Mouse (Mus musculus): ENCODE data around the gene Golga1.

Golga1 gene

DNA sequence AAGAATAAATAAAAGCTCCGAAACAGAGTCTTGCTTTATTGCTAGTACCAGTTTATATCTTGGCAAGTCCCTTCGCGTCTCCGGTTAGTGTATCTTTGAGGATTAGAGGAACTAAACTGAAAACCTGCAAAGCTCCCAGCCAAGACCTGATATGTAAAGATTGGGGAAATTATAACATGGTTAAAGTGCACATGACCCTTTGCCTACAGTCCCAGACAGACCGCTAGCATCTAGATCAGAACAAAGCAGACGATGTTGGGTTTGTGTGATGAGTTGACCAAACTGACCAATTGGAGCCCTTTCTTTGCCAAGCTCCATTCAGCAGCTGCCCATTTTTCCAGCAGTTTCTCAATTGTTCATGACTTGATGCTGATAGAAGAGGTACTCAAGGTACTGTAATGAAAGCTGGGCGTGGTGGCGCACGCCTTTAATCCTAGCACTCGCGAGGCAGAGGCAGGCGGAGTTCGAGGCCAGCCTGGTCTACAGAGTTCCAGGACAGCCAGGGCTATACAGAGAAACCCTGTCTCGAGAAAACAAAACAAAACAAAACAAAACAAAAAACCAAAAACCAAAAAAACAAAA lies 59.1 kb downstream of the Golga1 start:
- in situ Hi-C loops (cut with MseI, MboI), result no loop called here

DNA sequence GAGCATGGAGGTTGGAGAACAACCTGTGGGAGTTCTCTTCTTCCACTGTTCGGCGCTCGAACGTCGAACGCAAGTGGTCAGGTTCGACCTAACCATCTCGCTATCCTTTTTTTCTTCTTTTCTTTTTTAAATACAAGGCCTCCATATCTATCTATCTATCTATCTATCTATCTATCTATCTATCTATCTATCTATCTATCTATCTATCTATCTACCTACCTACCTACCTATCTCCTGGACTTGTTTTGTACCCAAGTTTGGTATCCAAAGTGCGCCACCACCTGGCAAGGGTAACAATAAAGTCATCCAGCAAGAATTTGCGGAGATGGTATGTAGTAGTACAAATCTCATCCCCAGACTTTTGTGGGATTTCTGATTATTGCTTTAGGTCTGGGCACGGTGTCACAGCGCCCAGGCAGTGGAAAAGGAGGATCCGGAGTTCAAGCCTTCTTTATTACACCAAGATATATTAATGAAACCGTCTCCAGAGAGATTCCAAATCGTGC lies 59.7 kb downstream of the Golga1 start, which contains the start of gene Rpl35:
Rpl35 (minus strand) TSS at position 51 of the 506 bp plus-strand sequence.
- in situ Hi-C loops (cut with MseI, MboI), result no loop called here

DNA sequence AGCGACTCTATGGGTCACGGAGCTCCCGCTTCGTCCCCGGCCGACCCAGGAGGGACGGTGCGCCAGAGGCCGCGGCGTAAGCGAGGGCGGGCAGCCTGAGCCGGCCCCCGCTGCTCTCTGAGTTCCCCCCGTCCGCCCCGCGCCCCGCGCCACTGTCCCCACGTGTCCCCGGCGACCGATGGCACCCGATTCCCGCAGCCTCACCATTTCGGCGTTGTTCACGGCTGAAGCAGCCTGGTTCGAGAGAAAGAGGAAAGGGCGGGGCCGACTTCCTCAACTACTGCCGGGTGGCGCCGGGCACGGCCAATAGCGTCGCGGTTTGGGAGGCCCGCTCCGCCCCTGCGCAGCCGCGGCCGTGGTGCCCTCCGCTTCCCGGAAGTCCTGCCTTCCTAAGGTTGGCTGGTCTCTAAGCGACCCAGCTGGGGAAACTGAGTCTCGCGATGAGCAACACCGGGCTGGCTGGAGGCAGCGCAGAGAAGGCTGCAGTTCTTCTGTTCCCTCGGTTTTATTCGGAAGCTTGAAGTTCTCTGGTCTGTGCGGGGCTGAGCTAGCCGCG lies 60.4 kb downstream of the Golga1 start, which contains the start of gene Arpc5l:
Arpc5l (plus strand) TSS at position 469 of the 556 bp plus-strand sequence.
- in situ Hi-C loops (cut with MseI, MboI), result no loop called here

DNA sequence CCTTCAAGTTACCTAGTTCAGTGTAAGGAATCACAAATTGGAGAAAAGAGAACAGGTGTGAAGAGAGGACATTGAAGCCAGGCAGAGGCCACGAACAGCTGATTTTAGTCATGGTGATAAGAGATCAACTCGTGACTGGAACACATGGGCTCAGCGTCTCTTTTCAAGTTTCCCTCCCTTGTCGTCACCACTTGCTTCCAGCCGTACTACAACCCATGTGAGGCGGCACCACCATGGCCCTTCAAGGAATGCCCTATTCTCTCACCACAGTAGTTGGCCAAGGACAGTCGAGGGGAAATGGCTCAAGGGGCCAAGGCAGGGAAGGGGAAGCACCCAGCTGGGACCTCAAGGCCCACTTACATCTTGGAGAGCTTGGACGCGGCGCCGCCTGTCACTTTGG lies 61.0 kb downstream of the Golga1 start:
- in situ Hi-C loops (cut with MseI, MboI), result no loop called here

DNA sequence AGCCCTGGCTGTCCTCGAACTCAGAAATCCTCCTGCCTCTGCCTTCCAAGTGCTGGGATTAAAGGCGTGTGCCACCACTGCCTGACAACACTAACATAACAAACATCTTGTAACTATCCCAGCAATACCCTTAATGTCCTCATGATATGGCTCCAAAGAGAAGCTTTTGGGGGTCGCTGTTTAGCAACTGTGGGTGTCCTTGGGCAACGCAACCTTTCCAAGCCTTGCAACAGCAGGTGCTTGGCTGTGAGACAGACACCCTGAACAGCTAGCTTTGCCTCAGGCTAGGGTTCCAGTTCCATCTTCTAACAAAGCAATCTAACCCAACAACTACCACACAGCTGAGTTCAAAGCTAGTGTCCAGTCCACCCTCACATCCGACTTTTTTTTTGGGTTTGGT lies 61.8 kb downstream of the Golga1 start:
- in situ Hi-C loops (cut with MseI, MboI), result no loop called here

DNA sequence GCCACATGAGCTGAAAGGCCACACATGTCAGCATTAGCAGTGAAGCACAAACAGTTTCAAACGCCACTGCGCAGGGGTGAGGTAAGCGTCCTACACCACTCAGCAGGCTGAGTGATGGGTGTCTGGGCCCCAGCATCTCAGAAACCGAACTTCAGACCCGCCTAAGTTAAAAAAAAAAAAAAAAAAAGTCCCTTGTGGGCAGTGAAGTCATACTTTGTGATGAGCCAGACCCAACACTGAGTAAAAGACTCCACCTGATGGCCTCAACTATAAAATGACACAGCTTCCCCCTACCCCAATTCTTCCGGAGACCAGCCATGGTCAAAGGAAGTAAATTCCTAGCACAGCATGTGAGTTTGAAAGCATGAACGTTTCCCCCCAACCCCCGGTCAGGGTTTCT lies 62.2 kb downstream of the Golga1 start:
- in situ Hi-C loops (cut with MseI, MboI), result no loop called here

DNA sequence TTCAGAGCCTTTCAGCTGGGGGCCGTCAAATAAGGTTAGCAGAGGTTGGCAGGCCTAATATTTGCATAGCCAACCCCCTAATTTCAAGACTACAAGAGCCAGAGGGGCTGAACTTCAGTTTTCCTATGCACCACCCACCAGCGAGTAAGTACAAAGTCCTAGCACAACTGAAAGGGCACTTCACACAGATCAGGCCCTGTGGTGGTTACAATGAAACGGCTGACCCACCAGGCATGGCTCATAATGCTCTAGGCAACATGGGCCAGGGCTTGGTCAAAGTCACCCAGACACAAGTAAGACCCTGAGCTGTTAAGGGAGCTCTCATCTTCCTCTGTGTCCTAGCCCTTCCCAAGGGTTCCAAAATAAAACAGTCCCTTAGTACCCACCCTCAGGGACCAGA lies 63.5 kb downstream of the Golga1 start:
- in situ Hi-C loops (cut with MseI, MboI), result no loop called here

DNA sequence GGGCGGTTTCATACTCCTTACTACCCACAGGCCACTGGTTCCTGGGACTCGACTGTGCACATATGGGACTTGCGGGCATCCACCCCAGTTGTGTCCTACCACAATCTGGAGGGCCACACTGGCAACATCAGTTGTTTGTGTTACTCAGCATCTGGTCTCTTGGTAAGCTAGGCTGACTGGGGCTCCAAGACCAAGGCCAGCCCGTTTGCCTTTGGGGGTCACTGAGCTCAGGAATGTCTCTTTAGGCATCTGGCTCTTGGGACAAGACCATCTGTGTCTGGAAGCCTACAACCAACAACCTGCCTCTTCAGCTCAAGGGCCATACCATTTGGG lies 64.8 kb downstream of the Golga1 start:
- in situ Hi-C loops (cut with MseI, MboI), result no loop called here

DNA sequence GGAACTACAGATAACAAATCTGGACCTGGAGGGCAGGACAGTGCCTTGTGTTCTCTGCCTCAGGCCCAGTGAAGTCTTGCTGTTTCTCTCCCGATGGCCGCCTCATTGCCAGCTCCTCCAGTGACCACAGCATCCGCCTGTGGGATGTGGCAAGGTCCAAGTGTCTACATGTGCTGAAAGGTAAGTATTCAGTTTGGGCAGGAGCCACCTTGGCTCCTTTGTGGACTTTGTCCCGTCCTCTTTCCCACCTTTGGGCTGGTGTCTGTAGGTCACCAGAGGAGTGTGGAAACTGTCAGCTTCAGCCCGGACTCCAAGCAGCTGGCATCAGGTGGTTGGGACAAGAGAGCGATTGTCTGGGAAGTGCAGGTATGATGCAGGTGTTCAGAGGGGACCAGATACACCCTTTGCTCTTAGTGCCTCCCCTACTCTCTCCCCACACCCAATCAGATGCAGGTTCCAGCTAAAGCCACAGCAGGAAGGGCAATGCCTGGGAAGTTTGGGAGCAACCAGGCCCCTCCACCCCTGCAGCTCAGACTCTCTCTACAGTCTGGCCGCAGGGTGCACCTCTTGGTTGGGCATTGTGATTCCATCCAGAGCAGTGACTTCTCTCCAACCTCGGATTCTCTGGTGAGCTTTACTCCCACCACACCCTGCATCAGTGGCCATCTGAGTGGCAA lies 65.3 kb downstream of the Golga1 start:
- in situ Hi-C loops (cut with MseI, MboI), result loop anchor here (5.0 kb wide), 1 partner anchor 73 kb away; the partner anchor contains the start of gene Nr6a1 (in 2 of the 2)

DNA sequence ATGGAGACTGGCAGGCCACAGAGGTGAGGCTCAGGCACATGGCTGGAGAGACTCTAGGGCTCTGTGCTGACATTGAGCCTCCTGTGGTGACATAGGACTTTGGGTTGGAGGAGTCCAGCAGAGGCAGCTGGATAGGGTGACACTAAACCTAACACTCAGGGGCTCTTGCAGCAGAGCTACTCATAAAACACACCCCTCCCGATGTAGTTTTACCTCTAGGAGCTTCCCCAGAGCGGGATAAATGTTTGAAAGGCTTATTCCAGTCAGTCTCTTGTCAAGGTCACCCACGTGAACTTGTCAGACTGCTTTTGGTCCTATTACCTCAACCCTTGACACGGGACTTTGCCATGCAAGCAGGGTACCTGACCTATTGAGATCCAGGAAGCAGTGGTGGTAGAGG lies 66.0 kb downstream of the Golga1 start:
- in situ Hi-C loops (cut with MseI, MboI), result loop anchor here (5.0 kb wide), 1 partner anchor 72 kb away; the partner anchor contains the start of gene Nr6a1 (in 2 of the 2)

DNA sequence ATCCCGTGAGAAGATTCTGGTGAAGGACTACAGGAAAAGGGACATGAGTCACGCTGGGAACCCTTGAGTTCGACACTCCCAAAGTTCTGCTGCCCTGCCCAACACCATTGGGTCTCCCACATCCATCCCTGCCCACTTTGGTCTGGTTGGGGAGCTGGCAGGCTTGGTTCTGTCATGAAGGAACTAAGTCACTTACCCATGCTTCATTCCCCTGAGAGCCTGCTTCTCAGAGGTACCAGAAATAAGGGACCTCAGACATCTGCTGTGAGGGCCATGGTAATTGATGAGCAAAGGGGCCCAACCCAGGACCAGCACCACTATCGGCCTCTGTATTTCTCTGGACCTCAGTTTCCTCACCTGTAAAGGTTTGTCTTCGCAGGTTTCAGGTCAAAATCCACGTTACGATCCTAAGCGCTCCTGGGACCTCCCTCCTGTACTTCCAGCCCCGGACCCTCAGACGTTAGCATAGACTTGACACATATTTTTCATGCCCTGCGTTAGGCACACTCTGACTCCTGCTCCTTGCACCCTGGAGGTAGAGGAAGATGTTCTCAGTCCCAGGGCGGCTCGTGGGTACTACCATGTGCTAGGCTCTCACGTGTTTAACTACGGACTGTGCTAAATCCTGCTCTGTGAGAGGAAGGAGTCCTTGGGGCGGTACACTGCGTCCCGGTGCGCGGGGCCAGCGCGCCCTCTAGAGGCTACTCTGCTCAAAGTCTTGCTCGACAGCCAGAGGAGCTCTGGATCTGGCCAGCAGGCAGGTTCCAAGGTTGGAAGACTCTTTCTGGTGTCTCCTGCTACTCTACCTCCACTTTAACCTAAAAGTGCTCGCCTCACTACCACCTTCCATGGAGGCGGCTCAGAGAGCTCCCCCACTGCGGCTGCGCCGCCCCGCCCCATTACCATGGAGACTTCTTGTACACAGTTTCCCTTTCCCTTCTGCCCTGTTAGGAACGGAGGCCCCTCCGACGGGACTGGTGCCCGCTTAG lies 67.7 kb downstream of the Golga1 start, which contains the start of gene Wdr38:
Wdr38 (plus strand) TSS at position 91 of the 989 bp plus-strand sequence.
- in situ Hi-C loops (cut with MseI, MboI), result loop anchor here (5.0 kb wide), 1 partner anchor 70 kb away; the partner anchor contains the start of gene Nr6a1 (in 2 of the 2)

DNA sequence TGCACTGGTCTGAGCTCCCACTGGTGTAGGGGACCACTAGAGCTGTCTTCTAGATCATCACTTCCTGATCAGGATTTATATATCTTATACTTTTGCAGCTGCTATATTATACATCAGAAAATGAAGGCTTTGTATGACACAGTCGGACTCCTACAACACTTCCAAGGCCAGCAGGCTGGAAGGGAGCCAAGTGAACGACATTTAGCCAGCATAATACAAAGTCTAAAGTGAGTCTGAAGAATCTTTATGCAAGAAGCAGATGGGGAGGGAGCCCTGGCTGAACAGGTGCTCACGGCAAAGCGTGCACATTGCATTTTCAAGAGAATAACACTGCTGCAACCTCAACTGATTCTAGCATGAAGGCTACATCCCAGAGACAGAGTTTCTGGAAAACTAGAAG lies 72.9 kb downstream of the Golga1 start:
- in situ Hi-C loops (cut with MseI, MboI), result no loop called here

DNA sequence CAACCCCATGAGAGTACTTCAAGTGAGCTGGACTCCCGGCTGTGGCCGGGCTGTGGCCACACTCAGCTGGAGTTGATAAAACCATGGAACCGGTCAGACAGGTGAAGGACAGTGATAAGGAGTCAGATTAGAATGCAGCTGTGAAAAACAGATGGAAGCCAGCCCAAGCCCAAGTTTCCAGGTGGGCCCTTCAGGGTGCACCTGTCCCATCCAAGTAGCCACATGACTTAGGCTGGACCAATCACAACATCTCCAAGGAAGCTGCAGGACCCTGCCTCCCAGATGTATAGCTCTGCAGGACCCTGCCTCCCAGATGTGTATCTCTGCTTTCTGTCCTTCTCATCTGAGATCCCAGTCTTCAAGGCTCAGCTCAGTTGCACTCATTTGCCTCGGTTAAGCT lies 73.3 kb downstream of the Golga1 start:
- in situ Hi-C loops (cut with MseI, MboI), result no loop called here

DNA sequence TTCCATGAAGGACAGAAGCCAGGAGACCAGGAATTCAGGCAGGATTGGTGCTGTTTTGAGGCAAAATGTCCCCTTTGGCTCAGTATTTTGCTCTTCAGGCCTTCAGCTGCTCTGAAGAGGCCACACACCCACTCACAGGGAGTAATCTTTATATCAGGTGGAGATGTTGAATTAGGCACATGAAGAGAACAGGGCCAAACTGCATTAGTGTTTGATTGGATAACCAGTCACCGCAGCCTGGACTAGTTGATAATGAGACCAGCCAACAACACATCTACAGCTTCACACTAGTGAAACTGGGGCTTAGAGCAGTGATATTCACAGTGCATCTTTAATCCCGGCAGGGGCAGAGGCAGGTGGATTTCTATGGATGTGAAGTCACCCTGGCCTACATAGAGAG lies 76.4 kb downstream of the Golga1 start:
- in situ Hi-C loops (cut with MseI, MboI), result no loop called here

DNA sequence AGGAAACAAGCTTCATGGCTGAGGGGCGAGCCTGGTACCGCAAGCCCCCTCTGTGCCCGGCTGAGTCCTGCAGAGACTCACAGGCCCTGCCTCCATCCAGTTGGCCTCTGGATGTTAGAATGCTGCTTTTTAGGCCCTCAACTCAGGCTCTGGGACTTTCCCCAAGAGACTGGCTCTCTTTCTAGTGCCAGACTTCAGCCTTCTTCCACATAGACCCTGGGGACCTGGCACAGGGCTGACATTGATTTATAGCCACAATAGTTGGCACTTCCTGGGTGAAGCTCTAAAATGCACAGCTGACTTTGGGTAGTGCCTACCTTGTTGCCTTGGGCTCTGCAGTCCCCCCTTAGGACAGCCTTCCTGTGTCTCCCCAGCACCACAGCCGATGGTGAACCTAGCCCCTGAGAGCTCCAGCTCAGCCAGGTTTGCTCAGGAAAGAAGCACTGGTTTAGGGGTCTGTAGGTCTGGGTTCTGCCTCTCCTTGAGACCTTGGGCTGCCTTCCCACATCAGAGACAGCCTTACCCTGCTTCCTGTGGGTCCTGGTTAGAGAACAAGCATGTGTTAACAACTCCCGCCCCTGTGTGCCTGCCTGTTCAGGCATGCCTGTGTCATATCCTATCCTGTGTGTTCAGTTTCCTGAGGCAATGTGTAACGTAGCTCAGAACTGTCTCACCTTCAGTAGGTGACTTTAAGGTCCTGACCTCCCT lies 77.4 kb downstream of the Golga1 start:
- in situ Hi-C loops (cut with MseI, MboI), result no loop called here

DNA sequence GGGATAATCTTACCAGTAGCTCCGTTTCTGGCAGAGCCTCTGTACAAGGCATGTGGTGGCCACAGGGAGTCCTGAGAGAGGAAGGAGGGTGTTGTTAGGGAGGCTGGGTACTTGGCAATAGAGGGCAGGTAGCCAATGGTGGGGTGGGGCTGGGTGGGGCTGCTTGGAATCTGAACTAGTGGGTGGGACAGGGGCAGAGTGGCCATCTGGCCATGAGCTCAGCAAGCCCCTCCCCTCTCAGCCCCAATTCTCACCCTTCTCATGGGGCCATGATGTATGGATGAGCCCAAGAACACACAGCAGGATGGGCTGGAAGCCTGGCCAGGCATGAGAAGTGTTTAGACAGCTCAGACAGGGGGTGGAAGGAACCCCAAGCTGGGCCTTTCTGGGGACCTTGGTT lies 78.0 kb downstream of the Golga1 start:
- in situ Hi-C loops (cut with MseI, MboI), result no loop called here

DNA sequence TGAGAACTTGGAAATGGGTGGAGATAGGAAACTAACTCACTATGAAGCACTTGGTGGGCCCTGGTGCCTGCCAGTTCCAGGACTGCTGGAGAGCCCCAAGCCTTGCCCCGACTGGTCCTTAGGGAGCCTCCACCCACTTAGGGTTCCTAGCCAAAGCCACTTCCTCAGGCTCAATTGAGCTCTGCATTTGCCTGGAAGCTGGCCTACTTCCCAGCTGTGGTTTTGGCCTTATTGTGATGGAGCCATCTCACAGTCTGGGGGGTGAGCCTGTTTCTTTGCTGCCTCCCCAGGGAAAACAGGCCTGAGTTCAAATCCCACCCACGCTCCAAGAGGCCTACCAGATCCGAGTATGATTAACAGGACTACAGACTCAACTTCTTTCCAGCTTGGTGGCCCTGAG lies 78.8 kb downstream of the Golga1 start:
- in situ Hi-C loops (cut with MseI, MboI), result no loop called here

DNA sequence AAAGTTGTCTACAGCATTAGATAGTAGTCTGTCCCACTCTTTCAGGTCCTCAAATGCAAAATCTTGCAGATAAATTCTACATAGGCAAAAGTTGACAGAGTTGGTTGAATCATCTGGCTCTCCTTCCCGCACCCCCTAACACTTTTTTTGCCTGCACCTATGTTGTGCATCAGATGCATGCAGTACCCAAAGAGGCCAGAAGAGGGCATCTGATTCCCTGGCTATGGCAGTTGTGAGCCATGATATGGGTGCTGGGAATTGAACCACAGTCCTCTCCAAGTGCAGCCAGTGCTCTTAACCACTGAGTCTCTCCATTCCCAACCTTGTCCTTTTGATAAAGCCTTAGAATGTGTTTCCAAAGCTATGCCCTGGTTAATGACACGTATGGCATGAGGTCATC lies 81.9 kb downstream of the Golga1 start:
- in situ Hi-C loops (cut with MseI, MboI), result no loop called here

DNA sequence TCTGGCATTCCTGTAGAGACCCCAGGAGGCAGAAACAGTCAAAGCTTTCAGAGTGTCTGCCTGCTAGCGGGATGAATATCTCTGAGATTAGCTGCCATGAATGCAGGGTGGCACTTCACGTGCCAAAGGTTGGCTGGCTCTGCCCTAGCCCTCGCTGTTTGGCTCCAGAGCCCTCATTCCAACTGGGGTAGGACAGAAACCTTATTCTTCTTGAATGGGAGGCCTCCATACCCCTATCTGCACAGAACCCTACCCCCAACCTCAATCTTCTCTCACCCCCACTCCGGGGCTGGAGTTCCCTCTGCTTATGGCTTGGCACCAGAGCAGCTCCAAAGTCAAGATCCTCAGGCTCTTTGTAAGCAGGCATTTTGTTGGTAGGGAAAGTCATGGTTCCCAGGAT lies 87.5 kb downstream of the Golga1 start:
- in situ Hi-C loops (cut with MseI, MboI), result no loop called here

DNA sequence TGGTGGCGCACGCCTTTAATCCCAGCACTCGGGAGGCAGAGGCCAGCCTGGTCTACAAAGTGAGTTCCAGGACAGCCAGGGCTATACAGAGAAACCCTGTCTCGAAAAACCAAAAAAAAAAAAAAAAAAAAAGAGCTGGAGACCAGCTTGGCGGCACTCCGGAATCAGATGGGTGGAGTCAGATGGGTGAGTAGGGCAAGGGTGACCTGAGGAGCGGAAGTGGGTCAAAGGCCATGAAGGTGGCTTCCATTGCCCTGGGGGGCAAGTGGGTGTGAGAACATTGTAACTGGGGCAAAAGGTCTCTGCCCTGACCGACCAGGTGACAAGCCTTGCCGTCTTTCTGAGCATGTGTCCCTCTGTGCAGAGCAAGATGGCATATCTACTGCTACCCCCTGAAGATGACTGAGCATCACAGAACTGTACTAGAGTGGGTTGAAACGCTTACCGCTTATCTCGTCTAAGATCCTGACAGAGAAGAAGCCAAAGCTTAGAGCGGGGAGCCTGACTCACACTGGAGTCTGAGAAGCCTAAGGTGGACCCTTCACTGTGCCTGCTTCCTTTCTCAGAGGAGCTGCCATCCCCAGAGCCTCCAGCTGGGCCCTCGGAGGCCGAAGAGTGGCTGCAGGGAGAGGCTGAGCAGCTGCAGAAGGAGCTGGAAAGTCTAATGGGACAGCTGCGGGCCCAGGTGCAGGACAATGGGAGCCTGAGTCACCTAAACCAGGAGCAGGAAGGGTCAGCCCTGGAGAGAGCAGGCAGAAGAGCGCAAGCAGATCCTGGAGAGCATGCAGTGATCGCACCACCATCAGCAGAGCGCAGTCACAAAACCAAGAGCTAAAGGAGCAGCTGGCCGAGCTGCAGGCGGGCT lies 89.2 kb downstream of the Golga1 start:
- in situ Hi-C loops (cut with MseI, MboI), result no loop called here
